Mouse (Mus musculus) hindbrain, embryonic 11.5 days (tissue): ENCODE data around the gene Rps6ka2. TPM values are rescaled to one million over a fixed set of nuclear protein-coding genes. Genes with fewer than 3 reads are reported as not detected.

Experiments used
- ATAC-seq: fragments of 200-750 bp; cut with Nextera tagmentation; 2 replicates; pipeline ENCODE4 v1.8.0; 2017; ENCODE audit warnings: mild to moderate bottlenecking, moderate TSS enrichment, moderate library complexity; ENCODE audit not compliant: low FRiP score
- DNase-seq: peaks from one replicate; pipeline ENCODE4 v3.0.0-alpha.2; 2015; ENCODE audit warnings: low spot score
- H3K27ac ChIP-seq: fragments of 300-500 bp; sonication (generic); 2 replicates; pipeline ENCODE4 v1.5.1; 2014; ENCODE audit warnings: mild to moderate bottlenecking, low read depth, low read length
- H3K27me3 ChIP-seq: fragments of 300-500 bp; sonication (generic); 2 replicates; pipeline ENCODE4 v1.6.1; 2014; ENCODE audit warnings: mild to moderate bottlenecking, low read length, moderate library complexity, mixed read lengths; ENCODE audit not compliant: control insufficient read depth, insufficient read depth
- H3K36me3 ChIP-seq: fragments of 300-500 bp; sonication (generic); 2 replicates; pipeline ENCODE4 v1.6.1; 2014; ENCODE audit warnings: mild to moderate bottlenecking, low read length, moderate library complexity, mixed read lengths; ENCODE audit not compliant: control insufficient read depth, insufficient read depth
- H3K4me1 ChIP-seq: fragments of 300-500 bp; sonication (generic); replicated peaks from 2 replicates; pipeline ENCODE4 v1.6.1; 2014; ENCODE audit warnings: low read length, mixed read lengths; ENCODE audit not compliant: control insufficient read depth, insufficient read depth
- H3K4me2 ChIP-seq: fragments of 300-500 bp; sonication (generic); replicated peaks from 2 replicates; pipeline ENCODE4 v1.6.1; 2014; ENCODE audit warnings: mild to moderate bottlenecking, low read depth, low read length
- H3K4me3 ChIP-seq: fragments of 300-500 bp; sonication (generic); 2 replicates; pipeline ENCODE4 v1.5.1; 2014; ENCODE audit warnings: low read depth, low read length
- H3K9ac ChIP-seq: fragments of 300-500 bp; sonication (generic); 2 replicates; pipeline ENCODE4 v1.6.1; 2014; ENCODE audit warnings: low read depth, low read length
- H3K9me3 ChIP-seq: fragments of 300-500 bp; sonication (generic); 2 replicates; pipeline ENCODE4 v1.6.1; 2016; ENCODE audit warnings: low read length; ENCODE audit not compliant: control insufficient read depth
- WGBS: fragments of 180-500 bp; shearing (Covaris S2); extraction: QIAGEN DNeasy Blood & Tissue Kit; methylation state at CpG from one replicate; pipeline ENCODE4 v1.1.7; 2014; 5-methylcytosine and 5-hydroxymethylcytosine counted together
- polyA plus RNA-seq: library from polyadenylated mRNA; unstranded; fragments of >200 nt; fragmentation: Nextera tagmentation; extraction: Ambion mirVana; gene quantifications from 2 replicates; pipeline ENCODE4 v1.2.1, GENCODE M21; 2014

Gene Rps6ka2
- polyA plus RNA-seq, 1 experiment from 2014 or later: 22.5 TPM

DNA sequence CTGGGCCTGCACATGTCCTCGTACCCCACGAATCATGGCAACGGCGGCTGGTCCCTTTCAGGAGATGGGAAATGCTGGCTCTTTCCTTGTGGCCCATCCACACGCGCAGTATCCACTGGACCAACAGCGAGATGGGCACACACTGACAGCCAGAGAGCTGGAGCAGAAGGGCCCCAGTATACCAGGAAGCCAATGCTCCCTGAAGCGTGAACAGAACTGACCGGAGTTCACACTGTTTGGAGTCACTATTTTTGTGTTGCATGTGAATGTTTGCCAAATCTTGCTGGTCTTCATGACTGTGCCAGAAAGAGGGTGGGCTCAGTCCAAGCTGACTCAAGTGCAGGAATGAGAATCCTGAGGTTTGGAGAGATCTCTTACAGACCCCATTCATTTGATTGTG is 58.6 kb downstream of the Rps6ka2 start:
- Histone ChIP-seq H3K4me1 (no peaks in the 10 kb centered on the region), H3K9me3 (no peaks in the 10 kb centered on the region), H3K36me3 (no peaks in the 10 kb centered on the region), H3K27me3 (no peaks in the 10 kb centered on the region), H3K9ac (no peak overlapping the region), H3K27ac (no peak overlapping the region), H3K4me3 (no peak overlapping the region), H3K4me2 (no peak overlapping the region)
- DNase-seq (no peak), ATAC-seq (no peak)
- 92% methylated on average over 9 of the region's 9 CpGs for WGBS

DNA sequence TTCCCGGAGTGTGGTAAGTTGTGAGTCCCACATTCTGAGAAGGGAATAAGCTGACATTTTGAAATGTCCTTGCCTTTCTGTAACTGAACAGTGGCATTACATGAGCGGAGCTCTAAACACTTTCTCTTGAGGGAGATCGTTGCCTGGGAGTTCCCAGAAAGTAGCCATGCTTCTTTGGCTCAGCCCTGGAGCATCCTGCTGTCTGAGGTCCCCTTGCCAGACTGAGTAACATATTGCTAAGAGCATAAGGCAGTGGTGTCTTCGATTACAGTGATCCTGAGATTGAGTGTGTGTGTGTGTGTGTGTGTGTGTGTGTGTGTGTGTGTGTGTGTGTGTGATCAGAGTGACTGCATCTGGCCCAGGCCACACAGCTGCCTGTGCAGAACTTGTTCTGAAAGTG is 61.4 kb downstream of the Rps6ka2 start:
- WGBS: 87% methylated on average over 4 of the region's 4 CpGs
- no peak overlapping the region for H3K4me3 ChIP-seq
- no peaks in the 10 kb centered on the region for H3K36me3 ChIP-seq
- no peaks in the 10 kb centered on the region for H3K27me3 ChIP-seq
- H3K4me1 ChIP-seq: no peaks in the 10 kb centered on the region
- H3K4me2 ChIP-seq: no peak overlapping the region
- no peaks in the 10 kb centered on the region for H3K9me3 ChIP-seq
- ATAC-seq (no peak), DNase-seq (no peak)
- H3K9ac ChIP-seq: no peak overlapping the region
- H3K27ac ChIP-seq: no peak overlapping the region

DNA sequence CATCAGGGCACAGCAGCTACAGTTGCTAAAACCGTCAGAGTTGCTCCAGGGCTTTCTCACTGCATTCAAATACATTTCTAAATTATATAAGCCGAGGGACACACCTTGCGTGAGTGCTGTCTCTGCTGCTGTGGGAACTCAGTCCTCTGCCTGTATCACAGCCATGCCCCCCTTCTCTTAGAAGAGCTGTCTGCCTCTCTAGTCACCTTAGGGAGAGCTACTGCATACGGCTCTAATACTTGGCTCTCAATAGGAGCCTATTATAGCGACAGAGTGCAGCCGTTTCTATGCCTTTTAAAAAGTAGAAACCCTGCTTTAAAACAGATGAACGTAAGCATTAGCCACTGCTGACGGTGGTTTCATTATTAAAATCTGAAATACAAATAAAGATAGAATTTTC is 61.9 kb downstream of the Rps6ka2 start:
- H3K36me3 ChIP-seq: no peaks in the 10 kb centered on the region
- H3K4me2 ChIP-seq: no peak overlapping the region
- H3K4me1 ChIP-seq: no peaks in the 10 kb centered on the region
- 83% methylated on average over 8 of the region's 8 CpGs for WGBS
- DNase-seq (no peak), ATAC-seq (no peak)
- H3K9me3 ChIP-seq: no peaks in the 10 kb centered on the region
- no peaks in the 10 kb centered on the region for H3K27me3 ChIP-seq
- H3K9ac ChIP-seq: no peak overlapping the region
- no peak overlapping the region for H3K4me3 ChIP-seq
- no peak overlapping the region for H3K27ac ChIP-seq

DNA sequence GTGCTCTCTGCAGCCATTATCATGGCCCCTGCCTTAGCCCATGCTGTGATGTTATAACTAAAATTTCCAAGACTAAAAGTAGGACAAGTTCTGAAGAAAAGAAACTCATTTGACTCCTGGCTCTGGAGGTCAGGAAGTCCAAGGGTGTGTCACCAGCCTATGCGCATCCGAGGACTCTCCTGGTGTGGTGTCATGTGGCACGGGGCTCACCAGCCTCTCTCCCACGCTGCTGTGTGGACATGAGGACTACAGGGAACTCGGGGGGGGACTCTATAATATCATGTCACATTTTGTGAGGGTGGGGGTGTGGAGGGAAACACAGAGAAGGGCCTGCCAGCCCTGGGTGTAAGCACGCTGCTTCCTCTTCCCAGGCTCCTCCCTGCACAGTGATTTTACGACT is 62.5 kb downstream of the Rps6ka2 start:
- Histone ChIP-seq H3K27ac (no peak overlapping the region), H3K36me3 (no peaks in the 10 kb centered on the region), H3K4me3 (no peak overlapping the region), H3K9ac (no peak overlapping the region), H3K4me2 (no peak overlapping the region), H3K27me3 (no peaks in the 10 kb centered on the region), H3K9me3 (no peaks in the 10 kb centered on the region), H3K4me1 (no peaks in the 10 kb centered on the region)
- no peak for DNase-seq
- 65% methylated on average over 7 of the region's 7 CpGs for WGBS
- no peak for ATAC-seq

DNA sequence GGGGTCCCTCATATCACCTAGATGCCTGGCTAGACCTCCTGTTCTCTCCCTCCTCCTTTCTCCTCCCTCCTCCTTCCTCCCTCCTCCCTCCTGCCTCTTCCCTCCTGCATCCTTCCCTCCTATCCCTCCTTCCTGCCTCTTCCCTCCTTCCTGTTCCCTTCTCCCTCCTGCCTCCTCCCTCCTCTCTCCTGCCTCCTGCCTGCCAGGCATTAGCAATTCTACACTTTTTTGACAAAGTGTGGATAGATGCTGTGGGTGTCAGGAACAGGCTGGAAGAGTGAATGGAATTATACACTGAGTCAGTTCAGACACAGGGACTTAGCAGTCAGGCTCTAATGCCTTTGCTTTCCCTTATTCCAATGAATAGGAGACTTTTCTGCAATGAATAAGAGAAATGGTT is 63.3 kb downstream of the Rps6ka2 start:
- no peak overlapping the region for H3K4me3 ChIP-seq
- no peak overlapping the region for H3K9ac ChIP-seq
- DNase-seq (no peak), ATAC-seq (no peak)
- H3K36me3 ChIP-seq: no peaks in the 10 kb centered on the region
- H3K27me3 ChIP-seq: no peaks in the 10 kb centered on the region
- H3K27ac ChIP-seq: no peak overlapping the region
- H3K4me2 ChIP-seq: no peak overlapping the region
- H3K9me3 ChIP-seq: no peaks in the 10 kb centered on the region
- H3K4me1 ChIP-seq: no peaks in the 10 kb centered on the region

DNA sequence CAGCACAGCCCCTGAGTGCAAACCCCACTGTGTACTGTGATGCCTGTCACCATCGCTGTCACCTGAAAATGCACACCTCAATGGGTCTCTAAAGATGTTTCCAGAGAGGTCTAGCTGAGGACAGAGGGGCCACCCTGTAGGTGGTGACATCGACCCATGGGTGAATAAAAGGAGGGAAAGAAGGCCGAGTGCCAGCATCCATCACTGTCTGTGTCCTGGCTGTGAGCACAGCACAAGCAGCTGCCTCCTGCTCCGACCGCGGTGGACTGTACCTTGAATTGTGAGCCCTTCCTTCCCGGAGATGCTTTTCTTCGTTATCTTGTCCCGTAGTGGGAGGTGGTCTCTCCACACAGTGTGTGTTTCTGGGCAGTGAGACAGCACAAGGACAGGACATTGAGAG is 67.8 kb downstream of the Rps6ka2 start:
- H3K9me3 ChIP-seq: no peaks in the 10 kb centered on the region
- H3K36me3 ChIP-seq: no peaks in the 10 kb centered on the region
- H3K9ac ChIP-seq: no peak overlapping the region
- H3K4me2 ChIP-seq: no peak overlapping the region
- H3K27me3 ChIP-seq: no peaks in the 10 kb centered on the region
- DNase-seq (no peak), ATAC-seq (no peak)
- WGBS: 82% methylated on average over 9 of the region's 9 CpGs
- no peak overlapping the region for H3K4me3 ChIP-seq
- no peaks in the 10 kb centered on the region for H3K4me1 ChIP-seq
- H3K27ac ChIP-seq: no peak overlapping the region

DNA sequence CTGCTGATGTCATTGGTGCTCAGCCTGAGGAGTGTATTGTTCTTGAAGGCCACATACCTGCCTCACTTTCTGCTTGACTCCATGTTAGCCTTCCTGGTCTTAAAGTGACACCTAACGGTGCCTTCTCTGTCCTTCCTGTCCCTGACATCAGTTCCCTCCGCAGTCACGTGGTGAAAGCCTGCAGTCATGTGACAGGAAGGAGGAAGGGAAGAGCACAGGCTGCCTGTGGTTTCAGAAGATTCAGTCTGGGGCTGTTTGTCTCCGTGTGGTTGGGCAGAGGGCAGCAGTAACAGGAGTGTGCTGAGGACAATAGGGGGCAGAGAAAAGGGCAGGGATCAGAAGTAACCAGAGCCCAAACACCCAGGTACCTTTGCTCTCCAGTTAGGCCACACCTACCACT is 68.9 kb downstream of the Rps6ka2 start:
- H3K9me3 ChIP-seq: no peaks in the 10 kb centered on the region
- no peaks in the 10 kb centered on the region for H3K27me3 ChIP-seq
- no peak overlapping the region for H3K4me2 ChIP-seq
- no peak overlapping the region for H3K9ac ChIP-seq
- H3K27ac ChIP-seq: no peak overlapping the region
- DNase-seq: no peak
- 88% methylated on average over 4 of the region's 4 CpGs for WGBS
- H3K4me1 ChIP-seq: no peaks in the 10 kb centered on the region
- H3K4me3 ChIP-seq: no peak overlapping the region
- no peak for ATAC-seq
- H3K36me3 ChIP-seq: no peaks in the 10 kb centered on the region

DNA sequence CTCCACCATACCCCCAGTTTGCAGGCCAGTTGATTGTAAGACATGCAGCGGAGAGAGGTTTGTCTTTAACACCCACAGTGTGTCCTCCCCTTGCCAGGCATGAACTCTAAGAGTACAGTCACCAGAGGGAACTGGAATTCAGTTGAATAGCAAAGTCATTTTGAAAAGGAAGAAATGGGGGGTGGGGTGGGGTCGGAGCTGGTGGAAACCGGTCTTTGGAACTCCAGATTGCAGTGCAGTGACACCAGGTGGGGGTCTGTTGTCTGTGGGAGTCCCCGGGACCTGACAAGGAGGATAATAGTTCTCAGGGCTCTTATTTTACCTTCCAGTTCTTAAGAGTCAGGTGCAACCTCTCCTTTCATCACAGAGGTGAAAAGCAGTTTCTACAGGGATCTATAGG is 70.6 kb downstream of the Rps6ka2 start:
- Histone ChIP-seq H3K4me1 (no peaks in the 10 kb centered on the region), H3K4me3 (no peak overlapping the region), H3K27me3 (no peaks in the 10 kb centered on the region), H3K9ac (no peak overlapping the region), H3K4me2 (no peak overlapping the region), H3K9me3 (no peaks in the 10 kb centered on the region), H3K27ac (no peak overlapping the region), H3K36me3 (no peaks in the 10 kb centered on the region)
- ATAC-seq (no peak), DNase-seq (no peak)
- 84% methylated on average over 4 of the region's 4 CpGs for WGBS

DNA sequence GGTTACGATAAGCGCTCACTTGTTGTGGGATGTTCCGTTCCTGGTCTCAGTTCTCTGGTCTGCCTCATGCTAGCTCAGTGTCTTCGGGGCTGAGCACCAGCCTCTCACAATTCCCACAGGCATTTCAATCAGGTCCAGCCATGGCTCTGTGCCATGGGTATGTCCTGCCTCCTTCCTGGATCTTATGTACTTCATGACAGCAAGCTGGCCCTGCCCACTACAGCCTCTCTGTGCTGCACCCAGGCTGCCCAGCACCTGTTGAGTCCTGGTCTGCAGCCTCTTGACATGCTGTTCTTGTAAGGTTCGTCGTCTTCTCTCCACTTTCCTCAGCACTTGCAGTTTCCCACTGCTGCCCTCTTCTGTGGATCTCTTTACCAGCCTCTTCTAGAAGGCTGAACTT is 75.2 kb downstream of the Rps6ka2 start:
- WGBS: 96% methylated on average over 6 of the region's 6 CpGs
- Histone ChIP-seq H3K27me3 (no peaks in the 10 kb centered on the region), H3K9me3 (no peaks in the 10 kb centered on the region), H3K4me3 (no peak overlapping the region), H3K36me3 (no peaks in the 10 kb centered on the region), H3K9ac (no peak overlapping the region), H3K4me1 (no peaks in the 10 kb centered on the region), H3K27ac (no peak overlapping the region), H3K4me2 (no peak overlapping the region)
- ATAC-seq: no peak
- DNase-seq: no peak
